Mouse (Mus musculus) left cerebral cortex, adult 9 months (tissue): ENCODE data around the gene Morn3.

ENCODE experiments used
- DNase-seq, 2 experiments: peaks; one replicate each; pipeline ENCODE4 v3.0.0; 2022; ENCODE audit warnings: low spot score in 2 of 2

Morn3 gene

GRCm38 (mm10) chr5:123060706-123061401, 14.0 kb upstream of the Morn3 start:
- DNase-seq = no peak

- DNase-seq = peak in 1 of 2 experiments; percentile 45
Observed at GRCm38 (mm10) chr5:123059757-123060520, 13.1 kb upstream of the Morn3 start.

GRCm38 (mm10) chr5:123058251-123059102, 11.7 kb upstream of the Morn3 start:
- DNase-seq = no peak

- DNase-seq = peak; percentile 99
Observed at GRCm38 (mm10) chr5:123057366-123058250, 10.8 kb upstream of the Morn3 start.

GRCm38 (mm10) chr5:123051736-123052135, 4.9 kb upstream of the Morn3 start:
- no peak for DNase-seq

GRCm38 (mm10) chr5:123050918-123051317, 4.1 kb upstream of the Morn3 start:
- no peak for DNase-seq

GRCm38 (mm10) chr5:123049271-123049670, 2.5 kb upstream of the Morn3 start:
- no peak for DNase-seq

- peak in 1 of 2 experiments; percentile 69 for DNase-seq
Observed at GRCm38 (mm10) chr5:123045561-123046295, 1.1 kb downstream of the Morn3 start.

GRCm38 (mm10) chr5:123043856-123044255, 3.0 kb downstream of the Morn3 start:
- DNase-seq = no peak

GRCm38 (mm10) chr5:123040796-123041195, 6.0 kb downstream of the Morn3 start:
- no peak for DNase-seq

GRCm38 (mm10) chr5:123039120-123039752, 7.6 kb downstream of the Morn3 start:
- no peak for DNase-seq

GRCm38 (mm10) chr5:123038115-123038514, 8.7 kb downstream of the Morn3 start:
- DNase-seq = no peak

- DNase-seq = no peak
Observed at GRCm38 (mm10) chr5:123035564-123035963, 11.3 kb downstream of the Morn3 start.

- DNase-seq = no peak
Observed at GRCm38 (mm10) chr5:123035089-123035488, 11.7 kb downstream of the Morn3 start.

GRCm38 (mm10) chr5:123033646-123034160, 13.1 kb downstream of the Morn3 start:
- DNase-seq = no peak

GRCm38 (mm10) chr5:123031312-123031711, 15.5 kb downstream of the Morn3 start:
- DNase-seq = no peak

- DNase-seq = no peak
Observed at GRCm38 (mm10) chr5:123029729-123030128, 17.1 kb downstream of the Morn3 start.

GRCm38 (mm10) chr5:123027436-123027835, 19.4 kb downstream of the Morn3 start:
- no peak for DNase-seq

- no peak for DNase-seq
Observed at GRCm38 (mm10) chr5:123026414-123026813, 20.4 kb downstream of the Morn3 start.
